Mouse (Mus musculus): ENCODE measurements around the gene Rln3.

The Rln3 gene

GRCm38 (mm10) chr8:83996567-83997505, 48.0 kb downstream of the Rln3 start:
- DNase-seq (ENCODE audit: low spot score in 2 of 2): peak; percentile 45 to 68

GRCm38 (mm10) chr8:83995973-83996372, 48.8 kb downstream of the Rln3 start:
- DNase-seq (ENCODE audit: low spot score in 2 of 2): no peak

GRCm38 (mm10) chr8:83994030-83994429, 50.8 kb downstream of the Rln3 start:
- no peak for DNase-seq (ENCODE audit: low spot score in 2 of 2)

Data from frontal cortex, postnatal 25 days (tissue).